Comparison of ENCODE assay signal across 24 mouse cellular contexts in the genomic region with DNA sequence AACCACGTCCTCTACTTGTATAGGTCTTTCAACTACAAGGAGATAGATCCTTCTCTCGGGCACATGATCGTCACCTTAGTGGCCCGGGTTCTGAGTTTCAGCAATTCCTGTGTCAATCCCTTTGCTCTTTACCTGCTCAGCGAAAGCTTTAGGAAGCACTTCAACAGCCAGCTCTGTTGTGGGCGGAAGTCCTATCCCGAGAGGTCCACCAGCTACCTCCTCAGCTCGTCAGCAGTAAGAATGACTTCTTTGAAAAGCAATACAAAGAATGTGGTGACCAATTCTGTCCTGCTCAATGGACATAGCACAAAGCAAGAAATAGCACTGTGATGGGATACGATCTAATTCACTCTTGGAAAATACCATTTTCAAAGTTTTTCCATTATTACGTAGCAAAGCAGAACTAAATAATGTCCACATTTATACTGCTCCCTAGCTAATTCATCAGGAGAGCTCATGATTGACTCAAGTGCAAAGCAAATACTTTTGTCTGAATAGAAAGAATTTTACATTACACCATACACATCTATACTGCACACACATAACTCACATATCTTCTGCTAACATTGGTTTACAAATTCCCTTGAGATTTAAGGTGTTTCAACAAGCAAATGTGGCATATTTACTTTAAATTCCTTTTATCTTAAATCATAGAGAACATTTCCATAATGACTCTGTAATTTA. TPM values are rescaled to one million over a fixed set of nuclear protein-coding genes. Genes with fewer than 3 reads are reported as not detected.
DNase-seq lines count a peak whose midpoint lies in the region; ATAC-seq and TF ChIP-seq lines count a peak whose summit lies in the region.
"Had no signal": no experiment of that assay in that cellular context is flagged by ENCODE, and none has a peak within 500 bp of the region (broad histone marks: within the 10 kb centered on the region; RNA-seq: fewer than 3 reads in every experiment).

No protein-coding gene starts in this region.

- H3K27me3 ChIP-seq in lung, embryonic 14.5 days (ENCODE audit: insufficient read depth, low read length) = no peaks in the 10 kb centered on the region
- no peaks in the 10 kb centered on the region for H3K27me3 ChIP-seq in lung, embryonic 15.5 days
- no peaks in the 10 kb centered on the region for H3K27me3 ChIP-seq in lung, embryonic 16.5 days (ENCODE audit: control insufficient read depth, insufficient read depth, low read depth, low read length)
- no peaks in the 10 kb centered on the region for H3K27me3 ChIP-seq in lung, postnatal 0 days (replicated peaks; ENCODE audit: insufficient read depth, low read length)
- H3K27me3 ChIP-seq: CH12.LX had no signal

- DNase-seq in lung, embryonic 14.5 days = peak; percentile 23
- no peak for DNase-seq in lung, postnatal 4 days
- DNase-seq in lung, postnatal 10 days = no peak
- no peak for DNase-seq in lung, postnatal 14 days
- peak; percentile 5 for DNase-seq in lung, postnatal 0 days (ENCODE audit: low spot score)
- no peak for DNase-seq in lung, adult 18-20 months
- DNase-seq: adrenal gland, adult 2 months; adrenal gland, adult 8-10 months; adrenal gland, postnatal 10 days; adrenal gland, postnatal 14 days; adrenal gland, postnatal 25 days; adrenal gland, postnatal 36 days; B cell, adult 2 months; cerebellum, adult 11 months; cerebellum, adult 11-12 months had no signal

- peak; percentile 71; the same call in 1 of the 2 replicates for ATAC-seq in lung, embryonic 14.5 days (ENCODE audit: insufficient read depth)
- peak; percentile 52; the same call in 1 of the 2 replicates for ATAC-seq in lung, embryonic 15.5 days (ENCODE audit: borderline replicate concordance, extremely low read depth, low FRiP score, low TSS enrichment)
- peak; percentile 70 for ATAC-seq in lung, embryonic 16.5 days (ENCODE audit: low read depth)
- no peak for ATAC-seq in lung, postnatal 0 days
- ATAC-seq: activated CD4-positive, CD25-positive, alpha-beta regulatory T cell, adult 4 months; CD4-positive, CD25-positive, alpha-beta regulatory T cell, adult 4 months; Patski had no signal

- 68% methylated on average over 10 of the region's 10 CpGs for WGBS in lung, embryonic 14.5 days
- WGBS in lung, embryonic 15.5 days = 66% methylated on average over 10 of the region's 10 CpGs
- WGBS in lung, embryonic 16.5 days = 61% methylated on average over 10 of the region's 10 CpGs
- 60% methylated on average over 10 of the region's 10 CpGs for WGBS in lung, postnatal 0 days

- TF ChIP-seq CTCF in lung, embryonic 14.5 days (IDR thresholded peaks at IDR 0.05; ENCODE audit: low read depth) = no peak
- TF ChIP-seq CTCF in lung, postnatal 0 days (IDR thresholded peaks at IDR 0.05) = no peak

- no peak for TF ChIP-seq EP300 in lung, postnatal 0 days (IDR thresholded peaks at IDR 0.05)

- H3K9ac ChIP-seq in lung, embryonic 14.5 days = no peak overlapping the region
- no peak overlapping the region for H3K9ac ChIP-seq in lung, embryonic 15.5 days
- no peak overlapping the region for H3K9ac ChIP-seq in lung, embryonic 16.5 days (ENCODE audit: low read length)
- H3K9ac ChIP-seq in lung, postnatal 0 days (replicated peaks; ENCODE audit: low read depth) = no peak overlapping the region

- H3K4me2 ChIP-seq in lung, embryonic 14.5 days = 0 out of 2 replicates have a peak overlapping the region, but pooled peaks have one; percentile 23
- H3K4me2 ChIP-seq in lung, embryonic 15.5 days = peak overlapping the region; percentile 8; the same call in 1 of the 2 replicates
- peak overlapping the region; percentile 37 for H3K4me2 ChIP-seq in lung, embryonic 16.5 days (ENCODE audit: low read depth, low read length)
- H3K4me2 ChIP-seq in lung, postnatal 0 days (replicated peaks; ENCODE audit: low read depth, low read length) = 0 out of 2 replicates have a peak overlapping the region, but pooled peaks have one; percentile 6

- peak overlapping the region; percentile 58; the same call in 1 of the 2 replicates for H3K27ac ChIP-seq in lung, embryonic 14.5 days (ENCODE audit: low read depth)
- peak overlapping the region; percentile 61 for H3K27ac ChIP-seq in lung, embryonic 15.5 days
- peak overlapping the region; percentile 47 for H3K27ac ChIP-seq in lung, embryonic 16.5 days (ENCODE audit: low read length)
- no peak overlapping the region for H3K27ac ChIP-seq in lung, postnatal 0 days (ENCODE audit: low read length)

- no peak overlapping the region for H3K4me3 ChIP-seq in lung, embryonic 14.5 days (ENCODE audit: low read depth, low read length)
- no peak overlapping the region for H3K4me3 ChIP-seq in lung, embryonic 15.5 days
- peak overlapping the region; percentile 10 for H3K4me3 ChIP-seq in lung, embryonic 16.5 days (ENCODE audit: low read length)
- no peak overlapping the region for H3K4me3 ChIP-seq in lung, postnatal 0 days (ENCODE audit: low read depth, low read length)

- no peaks in the 10 kb centered on the region for H3K36me3 ChIP-seq in lung, embryonic 14.5 days (ENCODE audit: insufficient read depth)
- no peaks in the 10 kb centered on the region for H3K36me3 ChIP-seq in lung, embryonic 15.5 days
- H3K36me3 ChIP-seq in lung, embryonic 16.5 days (ENCODE audit: control insufficient read depth, insufficient read depth, low read length) = no peaks in the 10 kb centered on the region
- H3K36me3 ChIP-seq in lung, postnatal 0 days (ENCODE audit: insufficient read depth, low read length) = no peaks in the 10 kb centered on the region
- H3K36me3 ChIP-seq: G1E had no signal

- no peaks in the 10 kb centered on the region for H3K9me3 ChIP-seq in lung, embryonic 14.5 days (ENCODE audit: low read depth, low read length)
- H3K9me3 ChIP-seq in lung, embryonic 15.5 days = no peaks in the 10 kb centered on the region
- H3K9me3 ChIP-seq in lung, embryonic 16.5 days (ENCODE audit: control insufficient read depth, low read length) = no peaks in the 10 kb centered on the region
- no peaks in the 10 kb centered on the region for H3K9me3 ChIP-seq in lung, postnatal 0 days (ENCODE audit: low read length)
- H3K9me3 ChIP-seq: G1E had no signal

- H3K4me1 ChIP-seq in lung, embryonic 14.5 days (ENCODE audit: insufficient read depth) = no peaks in the 10 kb centered on the region
- no peaks in the 10 kb centered on the region for H3K4me1 ChIP-seq in lung, embryonic 15.5 days
- H3K4me1 ChIP-seq in lung, embryonic 16.5 days (replicated peaks; ENCODE audit: control insufficient read depth, insufficient read depth, low read length) = no peaks in the 10 kb centered on the region
- no peaks in the 10 kb centered on the region for H3K4me1 ChIP-seq in lung, postnatal 0 days (ENCODE audit: insufficient read depth, low read depth, low read length)

RNA-seq across cellular contexts. Expression of a gene that starts 52.4 kb away (rescaled TPM):
- polyA plus RNA-seq in lung, embryonic 14.5 days (2014; fragmentation: Nextera tagmentation; extraction: Ambion mirVana) = not detected in 2 replicates
- polyA plus RNA-seq in lung, embryonic 15.5 days (2015; fragmentation: Nextera tagmentation; extraction: Ambion mirVana) = not detected in 2 replicates
- not detected in 2 replicates for polyA plus RNA-seq in lung, embryonic 16.5 days (2015; fragmentation: Nextera tagmentation; extraction: Ambion mirVana)
- polyA plus RNA-seq in lung, postnatal 0 days (2015; fragmentation: Nextera tagmentation; extraction: Ambion mirVana) = not detected in 2 replicates
- polyA plus RNA-seq: activated CD4-positive, CD25-positive, alpha-beta regulatory T cell, adult 4 months; adrenal gland, adult 2 months; brain, embryonic 14.5 days; C2C12; CD4-positive, CD25-positive, alpha-beta regulatory T cell, adult 4 months; G1E had no signal

Comparison
In these comparisons a context has a peak if more than half of its experiments do, and no peak if none do; other contexts are left out.
1. DNase-seq: peak in lung, embryonic 14.5 days (single experiment) and lung, postnatal 0 days (single experiment); none in lung, postnatal 4 days (0 of 2), lung, postnatal 10 days (single experiment), lung, postnatal 14 days (single experiment) and lung, adult 18-20 months (0 of 2).
2. Peak in every context shown above with its lines, with median percentiles within 50 percentile points of each other: H3K4me2 ChIP-seq.